Mouse (Mus musculus) olfactory bulb, adult 2 months (tissue): ENCODE results near the gene Slu7.

Source experiments
- CTCF ChIP-seq: fragments of 200-500 bp; IDR thresholded peaks from 2 replicates; pipeline ENCODE4 v1.5.1; 2012; ENCODE audit warnings: low read depth, mild to moderate bottlenecking, low read length, moderate library complexity; ENCODE audit not compliant: insufficient read depth
- POLR2A ChIP-seq: fragments of 200-500 bp; IDR thresholded peaks from 2 replicates; pipeline ENCODE4 v1.6.1; 2012; ENCODE audit warnings: mild to moderate bottlenecking, low read depth, low read length, moderate library complexity; ENCODE audit not compliant: insufficient read depth

GRCm38 (mm10) chr11:43474225-43474774 lies 40.8 kb downstream of the Slu7 start, which contains the start of gene C1qtnf2:
- TF ChIP-seq POLR2A (no peak), CTCF (no peak)
